Mouse (Mus musculus) hindbrain, embryonic 12.5 days (tissue): Measurements from ENCODE around the gene Pou2f1. TPM values are rescaled to one million over a fixed set of nuclear protein-coding genes. Genes with fewer than 3 reads are reported as not detected.

ENCODE experiments used
- ATAC-seq: fragments of 200-750 bp; cut with Nextera tagmentation; 2 replicates; pipeline ENCODE4 v1.8.0; 2017; ENCODE audit warnings: moderate TSS enrichment; ENCODE audit not compliant: low FRiP score
- H3K27ac ChIP-seq: fragments of 300-500 bp; sonication (generic); 2 replicates; pipeline ENCODE4 v1.5.1; 2016; ENCODE audit warnings: mild to moderate bottlenecking
- H3K27me3 ChIP-seq: fragments of 300-500 bp; sonication (generic); 2 replicates; pipeline ENCODE4 v1.6.1; 2016; ENCODE audit warnings: mild to moderate bottlenecking
- H3K36me3 ChIP-seq: fragments of 300-500 bp; sonication (generic); 2 replicates; pipeline ENCODE4 v1.6.1; 2016; ENCODE audit warnings: mild to moderate bottlenecking
- H3K4me1 ChIP-seq: fragments of 300-500 bp; sonication (generic); 2 replicates; pipeline ENCODE4 v1.6.1; 2016
- H3K4me2 ChIP-seq: fragments of 300-500 bp; sonication (generic); replicated peaks from 2 replicates; pipeline ENCODE4 v1.6.1; 2016; ENCODE audit warnings: mild to moderate bottlenecking
- H3K4me3 ChIP-seq: fragments of 300-500 bp; sonication (generic); 2 replicates; pipeline ENCODE4 v1.5.1; 2016; ENCODE audit warnings: mild to moderate bottlenecking
- H3K9ac ChIP-seq: fragments of 300-500 bp; sonication (generic); 2 replicates; pipeline ENCODE4 v1.6.1; 2016; ENCODE audit warnings: mild to moderate bottlenecking, moderate library complexity
- H3K9me3 ChIP-seq: fragments of 300-500 bp; sonication (generic); replicated peaks from 2 replicates; pipeline ENCODE4 v1.6.1; 2016; ENCODE audit warnings: mild to moderate bottlenecking
- whole genome bisulfite sequencing: fragments of 180-500 bp; shearing (Covaris S2); methylation state at CpG from one replicate; pipeline ENCODE4 v1.1.7; 2016; 5-methylcytosine and 5-hydroxymethylcytosine counted together
- polyA plus RNA-seq: library from polyadenylated mRNA; unstranded; fragments of >200 nt; fragmentation: Nextera tagmentation; extraction: Ambion mirVana; gene quantifications from 2 replicates; pipeline ENCODE4 v1.2.1, GENCODE M21; 2016

Gene Pou2f1
- polyA plus RNA-seq, 1 experiment from 2014 or later: 21.0 TPM

DNA sequence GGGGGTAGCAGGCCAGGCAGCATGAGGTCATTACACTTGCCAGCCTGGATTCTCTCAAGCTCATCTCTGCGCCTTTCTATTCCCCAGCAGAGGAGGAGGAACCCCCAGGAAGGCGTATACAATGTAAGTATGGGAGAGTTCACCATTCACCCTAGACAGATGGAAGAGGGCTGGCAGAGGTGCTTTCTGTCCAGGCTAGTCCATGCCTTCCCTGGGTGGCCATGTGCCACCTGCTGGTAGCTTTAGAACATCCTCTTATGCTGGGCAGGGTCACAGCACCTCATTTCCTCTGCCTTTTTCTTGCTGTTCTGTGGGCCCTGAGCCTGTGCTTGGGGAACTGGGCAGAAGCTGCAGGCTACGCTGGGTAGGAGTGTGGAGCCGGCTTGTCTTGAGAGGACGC is 144.1 kb downstream of the Pou2f1 start:
- no peaks in the 10 kb centered on the region for H3K36me3 ChIP-seq
- no peak overlapping the region for H3K9ac ChIP-seq
- H3K27ac ChIP-seq: no peak overlapping the region
- H3K4me1 ChIP-seq: peaks cover 5% of the 10 kb centered on the region; the same call in 1 of the 2 replicates
- peaks cover 4% of the 10 kb centered on the region; the same call in 1 of the 2 replicates for H3K27me3 ChIP-seq
- H3K9me3 ChIP-seq: no peaks in the 10 kb centered on the region
- no peak overlapping the region for H3K4me3 ChIP-seq
- ATAC-seq: 0 out of 2 replicates have a peak, but pooled peaks have one; percentile 9
- H3K4me2 ChIP-seq: no peak overlapping the region
- WGBS: 78% methylated on average over 5 of the region's 5 CpGs

GRCm38 (mm10) chr1:165857279-165857678 is 145.2 kb downstream of the Pou2f1 start:
- no peak overlapping the region for H3K27ac ChIP-seq
- H3K9me3 ChIP-seq: no peaks in the 10 kb centered on the region
- H3K4me3 ChIP-seq: no peak overlapping the region
- peaks cover 10% of the 10 kb centered on the region; the same call in 1 of the 2 replicates for H3K27me3 ChIP-seq
- no peak overlapping the region for H3K4me2 ChIP-seq
- H3K36me3 ChIP-seq: no peaks in the 10 kb centered on the region
- no peak for ATAC-seq
- no peak overlapping the region for H3K9ac ChIP-seq
- H3K4me1 ChIP-seq: peaks cover 11% of the 10 kb centered on the region
- WGBS: 89% methylated on average over 11 of the region's 11 CpGs

DNA sequence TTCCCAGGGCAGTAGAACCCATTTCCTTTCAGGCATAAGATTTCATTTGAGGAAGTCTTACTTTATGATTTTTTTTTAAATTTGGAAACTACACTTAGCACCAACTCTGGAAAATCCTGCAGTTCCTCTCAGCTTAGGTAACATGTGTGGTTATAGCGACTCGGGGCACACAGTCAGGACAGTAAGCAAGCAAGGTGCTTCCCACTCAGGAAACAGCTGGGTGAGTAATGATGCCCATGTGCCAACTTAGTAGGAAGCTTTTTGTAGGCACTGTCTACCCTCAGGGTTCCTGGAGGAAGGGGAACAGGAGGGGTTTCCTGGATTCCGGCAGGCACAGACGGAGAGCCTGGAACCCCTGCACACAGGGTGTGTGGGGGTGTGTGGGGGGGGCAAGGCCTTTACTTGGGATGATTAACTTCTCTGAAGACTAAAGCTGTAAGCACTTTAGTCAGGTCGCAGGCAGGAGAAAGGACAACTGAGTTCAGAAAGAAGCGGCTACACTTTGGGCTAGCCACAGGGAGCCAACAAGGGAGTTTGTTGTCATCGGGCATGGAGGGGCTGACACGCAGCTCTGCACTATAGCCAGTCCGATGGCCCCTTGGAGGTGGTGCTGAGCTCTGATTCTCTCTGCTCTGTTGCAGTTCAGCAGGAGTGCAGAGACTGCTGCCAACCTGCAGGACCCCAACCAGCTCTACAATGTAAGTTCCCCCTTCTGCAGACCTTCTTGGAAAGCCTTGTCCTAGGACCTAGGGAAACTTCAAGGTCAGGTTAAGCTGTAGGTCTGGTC is 146.5 kb downstream of the Pou2f1 start:
- Histone ChIP-seq H3K4me1 (peaks cover 10% of the 10 kb centered on the region; the same call in 1 of the 2 replicates), H3K27ac (no peak overlapping the region), H3K27me3 (peaks cover 21% of the 10 kb centered on the region), H3K4me2 (no peak overlapping the region), H3K9ac (no peak overlapping the region), H3K9me3 (no peaks in the 10 kb centered on the region), H3K4me3 (no peak overlapping the region), H3K36me3 (no peaks in the 10 kb centered on the region)
- 52% methylated on average over 9 of the region's 9 CpGs for WGBS
- no peak for ATAC-seq

- ATAC-seq: peak; percentile 29; the same call in 1 of the 2 replicates
- H3K4me1 ChIP-seq: peaks cover 10% of the 10 kb centered on the region; the same call in 1 of the 2 replicates
- peaks cover 32% of the 10 kb centered on the region for H3K27me3 ChIP-seq
- 61% methylated on average over 10 of the region's 10 CpGs for WGBS
- no peak overlapping the region for H3K9ac ChIP-seq
- H3K4me2 ChIP-seq: no peak overlapping the region
- H3K4me3 ChIP-seq: no peak overlapping the region
- no peaks in the 10 kb centered on the region for H3K9me3 ChIP-seq
- no peak overlapping the region for H3K27ac ChIP-seq
- H3K36me3 ChIP-seq: no peaks in the 10 kb centered on the region
Measured at GRCm38 (mm10) chr1:165853729-165854420, 148.6 kb downstream of the Pou2f1 start.

- 56% methylated on average over 4 of the region's 4 CpGs for WGBS
- Histone ChIP-seq H3K36me3 (no peaks in the 10 kb centered on the region), H3K4me2 (no peak overlapping the region), H3K9ac (no peak overlapping the region), H3K4me1 (peaks cover 10% of the 10 kb centered on the region; the same call in 1 of the 2 replicates), H3K27me3 (peaks cover 32% of the 10 kb centered on the region), H3K9me3 (no peaks in the 10 kb centered on the region), H3K4me3 (no peak overlapping the region), H3K27ac (no peak overlapping the region)
- no peak for ATAC-seq
Measured at GRCm38 (mm10) chr1:165853131-165853721, 149.3 kb downstream of the Pou2f1 start.

- 63% methylated on average over 5 of the region's 5 CpGs for WGBS
- Histone ChIP-seq H3K9ac (no peak overlapping the region), H3K4me3 (no peak overlapping the region), H3K4me1 (peaks cover 10% of the 10 kb centered on the region; the same call in 1 of the 2 replicates), H3K4me2 (no peak overlapping the region), H3K27me3 (peaks cover 37% of the 10 kb centered on the region), H3K27ac (no peak overlapping the region), H3K9me3 (no peaks in the 10 kb centered on the region), H3K36me3 (no peaks in the 10 kb centered on the region)
- ATAC-seq: peak; percentile 44
Measured at GRCm38 (mm10) chr1:165852131-165852530, 150.3 kb downstream of the Pou2f1 start.

DNA sequence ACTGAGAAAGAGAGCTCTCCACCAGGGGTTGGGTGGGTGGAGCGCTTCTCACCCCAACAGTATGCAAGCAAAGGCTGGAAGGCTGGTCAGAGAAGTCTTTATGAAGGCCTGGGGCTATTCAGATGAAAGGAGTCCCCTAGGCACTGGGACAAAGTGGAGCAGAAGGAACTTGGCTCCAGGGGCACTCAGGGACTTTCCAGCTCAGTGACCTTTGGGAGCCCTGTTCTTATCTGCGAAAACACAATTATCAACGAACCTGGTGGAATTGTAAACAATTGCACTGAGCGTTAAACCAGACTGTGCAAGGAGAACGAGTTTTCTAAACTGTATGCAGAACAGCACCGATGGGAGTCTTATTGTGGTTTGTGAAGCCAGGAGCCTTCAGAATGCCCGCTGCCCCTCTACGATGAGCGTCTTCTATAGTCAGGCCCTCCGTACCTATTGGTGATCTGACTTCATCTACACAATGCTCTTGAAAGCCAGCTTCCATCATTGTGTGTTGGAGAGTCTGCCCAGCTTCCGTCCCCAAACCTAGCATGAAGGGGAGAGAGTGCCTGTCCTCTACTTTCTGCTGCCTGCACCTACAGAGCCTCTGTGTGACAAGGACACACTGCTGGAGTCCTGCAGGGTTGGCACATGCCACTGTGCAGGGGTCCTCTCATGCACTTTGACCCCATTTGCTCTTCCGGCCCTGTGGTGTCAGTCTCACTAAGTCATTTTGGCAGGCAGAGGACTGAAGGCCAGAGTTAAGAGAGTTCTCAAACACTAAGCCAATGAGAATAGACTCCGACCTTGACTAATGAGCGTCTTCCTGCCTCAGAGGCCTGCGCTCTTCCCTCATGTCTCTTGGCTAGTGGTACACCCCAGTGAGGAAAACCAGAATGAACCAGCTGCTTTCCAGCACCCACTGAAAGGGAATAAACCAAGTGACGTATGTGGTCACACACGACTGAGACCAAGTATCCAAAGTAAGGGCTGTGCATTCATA is 152.7 kb downstream of the Pou2f1 start:
- Histone ChIP-seq H3K9me3 (no peaks in the 10 kb centered on the region), H3K4me3 (no peak overlapping the region), H3K9ac (no peak overlapping the region), H3K27me3 (peaks cover 54% of the 10 kb centered on the region), H3K4me2 (no peak overlapping the region), H3K27ac (no peak overlapping the region), H3K36me3 (no peaks in the 10 kb centered on the region), H3K4me1 (peaks cover 18% of the 10 kb centered on the region)
- no peak for ATAC-seq
- 82% methylated on average over 17 of the region's 17 CpGs for WGBS

DNA sequence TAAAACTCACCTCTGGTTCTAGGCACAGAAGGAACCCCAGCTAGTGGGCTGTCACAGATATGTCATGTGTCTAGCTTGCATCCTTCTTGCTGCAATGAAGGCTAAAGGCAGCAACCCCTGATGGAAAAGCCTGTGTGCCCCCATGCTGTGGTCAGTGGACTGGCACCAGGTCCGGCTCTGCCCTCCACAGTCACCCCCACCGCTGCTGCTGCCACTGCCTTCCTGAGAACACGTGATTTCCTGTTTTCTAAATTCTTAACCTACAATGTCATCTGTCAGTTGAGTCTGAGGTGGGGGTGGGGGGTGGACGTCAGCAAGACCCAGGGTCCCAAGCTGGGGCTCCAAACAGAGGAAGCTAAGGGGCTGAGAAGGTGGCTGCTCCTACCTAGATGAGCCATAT is 153.6 kb downstream of the Pou2f1 start:
- 66% methylated on average over 4 of the region's 4 CpGs for WGBS
- no peak for ATAC-seq
- Histone ChIP-seq H3K4me2 (no peak overlapping the region), H3K27ac (no peak overlapping the region), H3K4me1 (peaks cover 24% of the 10 kb centered on the region), H3K9me3 (no peaks in the 10 kb centered on the region), H3K4me3 (no peak overlapping the region), H3K9ac (no peak overlapping the region), H3K36me3 (no peaks in the 10 kb centered on the region), H3K27me3 (peaks cover 63% of the 10 kb centered on the region)

DNA sequence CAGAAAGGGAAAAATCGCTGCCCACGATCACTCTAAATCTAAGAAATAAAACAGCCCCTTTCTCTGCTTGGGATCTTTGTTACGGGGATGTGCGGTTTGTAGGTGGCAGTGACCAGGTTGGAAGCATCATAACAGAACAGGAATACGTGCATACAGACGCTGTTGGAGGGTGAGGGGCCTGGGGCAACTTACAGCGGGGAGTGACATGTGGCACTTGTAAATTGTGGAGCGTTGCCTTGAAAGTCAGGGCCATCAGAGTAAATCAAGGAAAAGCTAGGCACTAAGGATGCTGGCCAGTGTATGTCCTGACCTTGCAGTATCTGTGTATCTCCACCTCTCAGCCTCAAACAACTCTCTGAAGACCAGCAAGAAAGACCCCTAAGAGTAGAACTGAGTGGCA is 154.1 kb downstream of the Pou2f1 start:
- Histone ChIP-seq H3K9me3 (no peaks in the 10 kb centered on the region), H3K4me1 (peaks cover 24% of the 10 kb centered on the region), H3K4me3 (no peak overlapping the region), H3K4me2 (no peak overlapping the region), H3K36me3 (no peaks in the 10 kb centered on the region), H3K9ac (no peak overlapping the region), H3K27me3 (peaks cover 67% of the 10 kb centered on the region), H3K27ac (no peak overlapping the region)
- no peak for ATAC-seq
- 87% methylated on average over 8 of the region's 8 CpGs for WGBS

DNA sequence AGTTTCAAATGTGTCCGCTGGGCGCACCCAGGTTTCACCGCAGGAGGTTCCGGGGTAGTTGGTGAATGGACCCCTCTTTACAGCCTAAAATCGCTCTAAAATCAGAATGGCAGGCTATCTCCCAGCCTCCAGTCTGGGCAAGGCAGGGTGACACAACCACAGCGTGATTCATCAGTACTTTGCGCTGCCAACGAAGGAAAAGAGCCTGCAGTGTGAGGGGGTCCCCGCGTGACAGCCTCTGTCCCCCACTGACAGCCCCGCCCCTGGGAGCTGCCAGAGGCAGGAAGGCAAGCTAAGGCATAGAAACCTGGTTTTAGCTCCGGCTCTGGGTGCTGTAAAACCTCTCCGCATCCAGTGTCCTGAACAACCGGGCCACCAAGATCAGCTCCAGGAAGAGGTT is 157.1 kb downstream of the Pou2f1 start:
- H3K27me3 ChIP-seq: peaks cover 58% of the 10 kb centered on the region
- H3K4me2 ChIP-seq: peak overlapping the region; percentile 100
- WGBS: 8% methylated on average over 14 of the region's 14 CpGs
- H3K9ac ChIP-seq: peak overlapping the region; percentile 67; the same call in 1 of the 2 replicates
- H3K4me1 ChIP-seq: peaks cover 23% of the 10 kb centered on the region
- H3K36me3 ChIP-seq: no peaks in the 10 kb centered on the region
- H3K27ac ChIP-seq: no peak overlapping the region
- no peak for ATAC-seq
- peak overlapping the region; percentile 47 for H3K4me3 ChIP-seq
- no peaks in the 10 kb centered on the region for H3K9me3 ChIP-seq

GRCm38 (mm10) chr1:165844956-165845355 is 157.5 kb downstream of the Pou2f1 start:
- H3K27me3 ChIP-seq: peaks cover 57% of the 10 kb centered on the region

More at GRCm38 (mm10) chr1:165844956-165845355, 157.5 kb downstream of the Pou2f1 start:
- H3K9me3 ChIP-seq: no peaks in the 10 kb centered on the region
- ATAC-seq: peak; percentile 28
- H3K4me3 ChIP-seq: peak overlapping the region; percentile 47
- peak overlapping the region; percentile 67 for H3K9ac ChIP-seq
- H3K4me2 ChIP-seq: peak overlapping the region; percentile 100
- 0% methylated on average over 25 of the region's 26 CpGs for WGBS
- no peaks in the 10 kb centered on the region for H3K36me3 ChIP-seq
- peaks cover 23% of the 10 kb centered on the region for H3K4me1 ChIP-seq
- H3K27ac ChIP-seq: no peak overlapping the region
